Mouse (Mus musculus) ES-Bruce4 (cell line): ENCODE measurements around the gene Ppp1r8.

Experiments
- CTCF ChIP-seq: IDR thresholded peaks from one replicate; pipeline ENCODE4 v1.8.1; 2011; ENCODE audit warnings: low read depth, low read length
- EP300 ChIP-seq: IDR thresholded peaks from 2 replicates; pipeline ENCODE4 v1.6.1; 2011; ENCODE audit warnings: low read depth, low read length; ENCODE audit not compliant: insufficient read depth
- POLR2A ChIP-seq: IDR thresholded peaks from one replicate; pipeline ENCODE4 v1.8.1; 2011; ENCODE audit warnings: low read length; ENCODE audit not compliant: insufficient read depth

DNA sequence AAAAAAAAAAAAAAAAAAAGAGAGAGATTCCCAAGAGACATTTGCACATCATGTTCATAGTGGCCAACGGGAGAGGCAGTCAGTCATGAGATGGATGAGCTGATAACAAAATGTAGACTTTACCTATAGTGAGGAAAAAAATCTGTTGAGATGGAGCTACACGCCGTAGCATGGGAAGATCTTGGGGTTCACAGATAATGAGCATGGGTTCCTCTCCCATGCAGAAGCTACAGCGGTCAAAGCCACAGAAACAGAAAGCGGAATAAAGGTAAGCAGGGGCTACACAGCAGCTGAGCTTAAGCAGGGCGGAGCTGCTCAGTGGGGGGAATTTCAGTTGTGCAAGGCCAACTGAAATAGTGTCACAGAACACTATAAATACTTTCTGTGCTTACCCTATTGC, 38.6 kb downstream of the Ppp1r8 start:
- TF ChIP-seq CTCF (no peak), POLR2A (no peak), EP300 (no peak)
